Mouse (Mus musculus) ES-E14 (cell line): ENCODE data around the gene Clec16a. TPM values are rescaled to one million over a fixed set of nuclear protein-coding genes. Genes with fewer than 3 reads are reported as not detected.

Experiments
- DNase-seq: peaks from one replicate; pipeline ENCODE4 v3.0.0-alpha.2; 2013; ENCODE audit warnings: low read depth, low spot score
- H3K27ac ChIP-seq: 2 replicates; pipeline ENCODE4 v1.5.1; 2012; ENCODE audit warnings: low read depth, mild to moderate bottlenecking, low read length, moderate library complexity, mixed read lengths; ENCODE audit not compliant: poor library complexity, insufficient read depth, severe bottlenecking
- H3K36me3 ChIP-seq: 2 replicates; pipeline ENCODE4 v1.6.1; 2012; ENCODE audit warnings: mild to moderate bottlenecking, low read length, moderate library complexity, mixed read lengths; ENCODE audit not compliant: control insufficient read depth, poor library complexity, insufficient read depth, severe bottlenecking
- H3K4me1 ChIP-seq, 2 experiments: fragments of 150-350 bp in 1 of 2; sonication (generic) in 1 of 2; 2 replicates each; pipeline ENCODE4 v1.6.1; 2012; ENCODE audit warnings: low read length in 2 of 2, mild to moderate bottlenecking in 1 of 2, mixed read lengths in 1 of 2; ENCODE audit not compliant: control insufficient read depth in 2 of 2, insufficient read depth in 2 of 2, poor library complexity in 1 of 2
- H3K4me3 ChIP-seq, 2 experiments: fragments of 150-350 bp in 1 of 2; sonication (generic) in 1 of 2; 2 replicates each; pipeline ENCODE4 v1.5.1; 2012; ENCODE audit warnings: low read length in 2 of 2, low read depth in 1 of 2, mild to moderate bottlenecking in 1 of 2, mixed read lengths in 1 of 2; ENCODE audit not compliant: insufficient read depth in 1 of 2, poor library complexity in 1 of 2, severe bottlenecking in 1 of 2
- H3K9ac ChIP-seq: 2 replicates; pipeline ENCODE4 v1.6.1; 2012; ENCODE audit warnings: low read depth, mild to moderate bottlenecking, low read length, mixed read lengths; ENCODE audit not compliant: poor library complexity, insufficient read depth, severe bottlenecking
- H3K9me3 ChIP-seq: fragments of 150-350 bp; sonication (generic); 2 replicates; pipeline ENCODE4 v1.6.1; 2012; ENCODE audit warnings: low read depth, mild to moderate bottlenecking, low read length; ENCODE audit not compliant: control insufficient read depth, insufficient read depth
- CHD2 ChIP-seq: IDR thresholded peaks from 2 replicates; pipeline ENCODE4 v1.6.1; 2014; ENCODE audit warnings: mild to moderate bottlenecking, low read depth, low read length, inconsistent platforms
- HCFC1 ChIP-seq: IDR thresholded peaks from 2 replicates; pipeline ENCODE4 v1.6.1; 2012; ENCODE audit warnings: low read length, inconsistent platforms, borderline replicate concordance; ENCODE audit not compliant: insufficient read depth
- MAFK ChIP-seq: IDR thresholded peaks from 2 replicates; pipeline ENCODE4 v1.6.1; 2014; ENCODE audit warnings: mild to moderate bottlenecking, low read depth, low read length, inconsistent platforms; ENCODE audit not compliant: insufficient read depth
- ZC3H11A ChIP-seq: IDR thresholded peaks from 2 replicates; pipeline ENCODE4 v1.6.1; 2012; ENCODE audit warnings: low read depth, mild to moderate bottlenecking, inconsistent platforms, low read length, borderline replicate concordance
- ZNF384 ChIP-seq: IDR thresholded peaks from 2 replicates; pipeline ENCODE4 v1.6.1; 2012; ENCODE audit warnings: low read depth, low read length, inconsistent platforms
- in situ Hi-C, 2 experiments: fragments of 600-800 bp; cut with MboI; formaldehyde crosslinking; loops; one replicate each; pipeline ENCODE4 v1.15.1; 2025; ENCODE audit warnings: low sequenced_read_pairs in 2 of 2, inconsistent platforms in 1 of 2; ENCODE audit not compliant: unreplicated experiment in 2 of 2
- total RNA-seq: library from RNA; depleted of rRNA; stranded (reverse); fragments of 300-350 nt; gene quantifications from 2 replicates; pipeline ENCODE4 v1.2.3, GENCODE M21; 2012

Gene Clec16a
- total RNA-seq, 1 experiment = 14.6 TPM

DNA sequence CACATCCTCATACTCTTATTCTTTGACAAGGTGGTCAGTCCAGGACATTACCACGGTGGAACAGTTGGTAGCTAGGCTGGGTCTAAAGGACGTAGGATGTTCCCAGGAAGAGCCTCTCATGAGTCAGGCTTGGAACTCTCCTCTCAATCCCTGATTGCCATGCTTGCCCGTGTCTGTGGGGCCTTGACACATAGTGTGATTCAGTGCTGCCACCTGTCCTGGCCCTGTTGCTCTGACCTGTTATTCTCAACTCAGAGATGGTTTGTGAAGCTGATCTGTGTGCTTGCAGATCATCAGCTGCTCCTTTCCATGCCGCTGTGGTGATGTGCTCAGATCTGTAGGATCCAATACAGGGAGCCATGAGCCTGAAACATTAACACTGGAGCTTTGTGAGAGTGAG is 66.2 kb downstream of the Clec16a start:
- no peak for TF ChIP-seq MAFK
- TF ChIP-seq CHD2 = no peak

DNA sequence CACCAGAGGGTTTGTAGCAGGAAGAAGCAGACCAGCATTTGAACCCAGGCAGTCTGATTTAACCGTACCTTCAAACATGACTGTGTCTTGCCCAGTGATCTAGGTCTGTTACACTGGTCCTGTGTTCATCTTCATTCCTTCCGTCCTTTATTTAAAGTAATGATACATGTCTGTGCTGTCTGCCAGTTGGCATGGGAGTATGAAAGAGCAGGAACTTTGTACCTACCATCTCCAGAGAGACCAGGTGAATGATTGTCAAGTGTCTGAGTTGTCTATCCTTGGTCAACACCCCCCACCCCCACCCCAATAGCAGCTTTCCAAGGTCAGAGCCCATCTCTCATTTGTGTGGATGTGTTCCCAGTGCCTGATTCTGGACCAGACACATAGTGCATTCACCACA is 68.9 kb downstream of the Clec16a start:
- DNase-seq = no peak
- H3K9me3 ChIP-seq = no peaks in the 10 kb centered on the region
- H3K4me3 ChIP-seq = no peak overlapping the region
- TF ChIP-seq ZC3H11A = no peak
- no peak overlapping the region for H3K27ac ChIP-seq
- no peak overlapping the region for H3K9ac ChIP-seq
- H3K4me1 ChIP-seq = no peaks in the 10 kb centered on the region
- in situ Hi-C loops = no loop called here
- H3K36me3 ChIP-seq = peaks cover 7% of the 10 kb centered on the region; the same call in 1 of the 2 replicates

More for the DNA sequence above, 66.2 kb downstream of the Clec16a start:
- in situ Hi-C loops = no loop called here
- Histone ChIP-seq H3K4me3 (no peak overlapping the region), H3K27ac (no peak overlapping the region), H3K9ac (no peak overlapping the region), H3K4me1 (no peaks in the 10 kb centered on the region; a peak in 1 of 4 replicates), H3K9me3 (no peaks in the 10 kb centered on the region), H3K36me3 (peaks cover 7% of the 10 kb centered on the region; the same call in 1 of the 2 replicates)
- no peak for DNase-seq

DNA sequence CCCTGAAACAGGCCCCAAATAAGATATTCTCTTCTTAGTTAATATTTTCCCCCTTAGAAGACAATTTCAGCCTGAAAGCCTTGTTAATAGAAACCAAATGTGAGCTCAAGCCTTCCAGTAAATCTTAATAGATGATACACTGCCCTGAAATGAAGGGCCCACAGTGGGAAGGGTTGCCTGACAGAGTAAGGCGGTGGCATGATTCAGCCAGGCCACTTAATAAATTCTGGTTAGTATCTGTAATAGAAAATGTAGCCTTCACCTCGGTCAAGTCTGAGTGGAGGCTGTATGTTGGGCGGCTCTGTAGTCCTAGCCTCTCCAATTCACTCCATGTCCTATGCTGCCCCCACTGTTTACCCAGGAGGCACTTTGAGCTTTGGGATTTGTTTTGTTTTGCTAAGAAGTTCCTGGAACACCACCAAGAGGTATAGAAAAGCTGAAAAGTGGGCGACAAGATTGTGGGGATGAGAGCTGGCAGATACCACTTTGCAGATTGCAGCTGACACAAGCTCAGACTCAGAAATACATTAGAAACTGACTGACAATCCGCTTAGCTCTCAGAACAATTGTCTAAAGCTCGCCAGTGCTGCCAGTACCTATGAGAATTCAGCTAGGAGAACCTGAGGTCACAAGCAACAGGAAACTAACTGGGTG is 75.9 kb downstream of the Clec16a start:
- no peak overlapping the region for H3K9ac ChIP-seq
- in situ Hi-C loops = no loop called here
- no peak overlapping the region for H3K4me3 ChIP-seq
- H3K9me3 ChIP-seq = no peaks in the 10 kb centered on the region
- no peak overlapping the region for H3K27ac ChIP-seq
- TF ChIP-seq ZC3H11A (no peak), ZNF384 (no peak), HCFC1 (no peak), MAFK (no peak), CHD2 (no peak)
- H3K4me1 ChIP-seq = peaks cover 3 to 5% of the 10 kb centered on the region in 2 experiments
- DNase-seq = no peak
- no peaks in the 10 kb centered on the region for H3K36me3 ChIP-seq

DNA sequence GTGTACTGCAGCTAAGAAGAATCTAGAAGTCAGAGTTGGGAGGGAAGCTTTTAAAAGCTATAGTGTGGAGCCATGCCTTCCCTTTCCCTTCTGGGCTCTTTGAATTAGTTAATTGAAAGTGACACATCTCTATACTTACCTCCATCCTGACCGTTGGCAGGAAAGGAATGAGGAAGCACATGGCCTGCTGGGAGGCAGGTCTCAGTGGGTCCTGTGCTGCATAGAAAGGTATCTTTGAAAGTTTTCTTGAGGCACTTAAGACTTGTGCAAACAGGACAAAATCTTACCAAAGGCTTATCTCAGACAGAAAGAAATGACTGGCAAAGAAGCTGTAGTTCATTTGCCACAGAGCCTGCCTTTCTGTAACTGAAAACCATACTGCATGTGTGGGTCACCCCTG is 76.6 kb downstream of the Clec16a start:
- in situ Hi-C loops = no loop called here
- Histone ChIP-seq H3K4me3 (no peak overlapping the region), H3K27ac (no peak overlapping the region), H3K4me1 (peaks cover 3 to 5% of the 10 kb centered on the region in 2 experiments), H3K9ac (no peak overlapping the region), H3K36me3 (no peaks in the 10 kb centered on the region), H3K9me3 (no peaks in the 10 kb centered on the region)
- no peak for TF ChIP-seq CHD2
- TF ChIP-seq HCFC1 = no peak
- TF ChIP-seq ZC3H11A = no peak
- no peak for TF ChIP-seq ZNF384
- TF ChIP-seq MAFK = no peak
- no peak for DNase-seq

DNA sequence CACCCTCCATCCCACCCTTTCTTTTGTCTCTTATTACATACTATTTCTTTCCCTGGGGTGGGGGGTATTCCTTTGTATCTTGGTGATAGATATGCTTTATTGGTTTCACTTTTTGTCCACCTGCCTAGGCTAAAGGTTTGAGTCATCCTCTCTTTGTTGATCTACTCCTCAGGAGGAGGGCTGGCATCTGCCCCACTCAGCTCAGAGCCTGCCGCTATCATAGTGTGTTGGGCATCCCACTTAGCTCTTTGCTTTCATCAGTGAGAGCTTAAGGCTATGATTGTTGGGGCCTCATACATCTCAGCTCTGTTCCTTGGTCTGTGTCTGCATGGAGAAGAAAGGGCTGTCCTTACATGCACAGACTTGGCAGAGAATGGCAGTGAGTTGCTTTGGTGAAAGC is 81.0 kb downstream of the Clec16a start:
- TF ChIP-seq CHD2 (no peak), MAFK (no peak), ZC3H11A (no peak), ZNF384 (no peak), HCFC1 (no peak)
- no peak overlapping the region for H3K4me3 ChIP-seq
- DNase-seq = no peak
- H3K27ac ChIP-seq = no peak overlapping the region
- no peaks in the 10 kb centered on the region for H3K9me3 ChIP-seq
- in situ Hi-C loops = no loop called here
- peaks cover 17 to 31% of the 10 kb centered on the region in 2 experiments for H3K4me1 ChIP-seq
- no peaks in the 10 kb centered on the region for H3K36me3 ChIP-seq
- no peak overlapping the region for H3K9ac ChIP-seq
